Mouse (Mus musculus): ENCODE measurements around the gene Mfsd12.

- TF ChIP-seq CTCF (IDR thresholded peaks at IDR 0.05; ENCODE audit: low read depth) (no peak), EP300 (IDR thresholded peaks at IDR 0.05; ENCODE audit: low read depth) (no peak)
These were observed 34.0 kb upstream of the Mfsd12 start for GRCm38 (mm10) chr10:81323141-81323775.

All from heart, postnatal 0 days (tissue).